Mouse (Mus musculus) lung, embryonic 16.5 days (tissue): ENCODE results near the gene Cxcr4. TPM values are rescaled to one million over a fixed set of nuclear protein-coding genes. Genes with fewer than 3 reads are reported as not detected.
A peak's percentile ranks its signal among the peaks of the same experiment; 100 is the strongest.

Experiments used
- ATAC-seq: fragments of 200-750 bp; cut with Nextera tagmentation; 2 replicates; pipeline ENCODE4 v1.8.0; 2017; ENCODE audit warnings: low read depth, mild to moderate bottlenecking, moderate library complexity
- H3K27ac ChIP-seq: fragments of 300-500 bp; sonication (generic); 2 replicates; pipeline ENCODE4 v1.5.1; 2014; ENCODE audit warnings: mild to moderate bottlenecking, control low read depth, low read length
- H3K27me3 ChIP-seq: fragments of 300-500 bp; sonication (generic); 2 replicates; pipeline ENCODE4 v1.6.1; 2014; ENCODE audit warnings: low read depth, low read length, mixed read lengths; ENCODE audit not compliant: control insufficient read depth, insufficient read depth
- H3K36me3 ChIP-seq: fragments of 300-500 bp; sonication (generic); 2 replicates; pipeline ENCODE4 v1.6.1; 2014; ENCODE audit warnings: low read length; ENCODE audit not compliant: control insufficient read depth, insufficient read depth
- H3K4me1 ChIP-seq: fragments of 300-500 bp; sonication (generic); replicated peaks from 2 replicates; pipeline ENCODE4 v1.6.1; 2014; ENCODE audit warnings: low read length, mixed read lengths; ENCODE audit not compliant: control insufficient read depth, insufficient read depth
- H3K4me2 ChIP-seq: fragments of 300-500 bp; sonication (generic); 2 replicates; pipeline ENCODE4 v1.6.1; 2014; ENCODE audit warnings: low read depth, low read length, control low read depth
- H3K4me3 ChIP-seq: fragments of 300-500 bp; sonication (generic); 2 replicates; pipeline ENCODE4 v1.5.1; 2014; ENCODE audit warnings: mild to moderate bottlenecking, low read length, control low read depth
- H3K9ac ChIP-seq: fragments of 300-500 bp; sonication (generic); 2 replicates; pipeline ENCODE4 v1.6.1; 2014; ENCODE audit warnings: low read length, control low read depth
- H3K9me3 ChIP-seq: fragments of 300-500 bp; sonication (generic); 2 replicates; pipeline ENCODE4 v1.6.1; 2016; ENCODE audit warnings: low read length; ENCODE audit not compliant: control insufficient read depth
- WGBS: fragments of 180-500 bp; shearing (Covaris S2); extraction: QIAGEN DNeasy Blood & Tissue Kit; methylation state at CpG from one replicate; pipeline ENCODE4 v1.1.7; 2014; 5-methylcytosine and 5-hydroxymethylcytosine counted together
- polyA plus RNA-seq: library from polyadenylated mRNA; unstranded; fragments of >200 nt; fragmentation: Nextera tagmentation; extraction: Ambion mirVana; gene quantifications from 2 replicates; pipeline ENCODE4 v1.2.1, GENCODE M21; 2015

Gene Cxcr4
- polyA plus RNA-seq, result 9.0 and 9.1 TPM in 2 replicates

GRCm38 (mm10) chr1:128592211-128592741, at the start of gene Cxcr4:
Gene Cxcr4, minus strand, starts transcription at chr1:128592293.
- Histone ChIP-seq H3K4me3 (peak within 1 kb of the TSS; percentile 75), H3K4me2 (peak within 1 kb of the TSS; percentile 88), H3K36me3 (peaks cover 3% of the 10 kb centered on the region), H3K27ac (peak within 1 kb of the TSS; percentile 76), H3K9ac (peak within 1 kb of the TSS; percentile 77), H3K27me3 (no peaks in the 10 kb centered on the region), H3K9me3 (no peaks in the 10 kb centered on the region), H3K4me1 (peaks cover 25% of the 10 kb centered on the region)
- WGBS, result under 1% methylated on average over 27 of the region's 27 CpGs
- ATAC-seq, result peak; percentile 88

GRCm38 (mm10) chr1:128639707-128640107, 47.6 kb upstream of the Cxcr4 start:
- 50% methylated on average over 4 of the region's 4 CpGs for WGBS

GRCm38 (mm10) chr1:128637230-128637740, 45.2 kb upstream of the Cxcr4 start:
- ATAC-seq, result no peak
- H3K27me3 ChIP-seq, result no peaks in the 10 kb centered on the region
- H3K4me3 ChIP-seq, result no peak overlapping the region
- WGBS, result 87% methylated on average over 7 of the region's 7 CpGs
- H3K4me1 ChIP-seq, result peaks cover 10% of the 10 kb centered on the region
- H3K4me2 ChIP-seq, result no peak overlapping the region
- H3K9me3 ChIP-seq, result no peaks in the 10 kb centered on the region
- no peak overlapping the region for H3K9ac ChIP-seq
- no peak overlapping the region for H3K27ac ChIP-seq
- no peaks in the 10 kb centered on the region for H3K36me3 ChIP-seq

More at GRCm38 (mm10) chr1:128639707-128640107, 47.6 kb upstream of the Cxcr4 start:
- Histone ChIP-seq H3K9me3 (no peaks in the 10 kb centered on the region), H3K4me3 (no peak overlapping the region), H3K4me1 (peaks cover 11% of the 10 kb centered on the region), H3K4me2 (no peak overlapping the region), H3K27me3 (no peaks in the 10 kb centered on the region), H3K9ac (no peak overlapping the region), H3K36me3 (no peaks in the 10 kb centered on the region), H3K27ac (no peak overlapping the region)
- ATAC-seq, result no peak

- no peak overlapping the region for H3K4me2 ChIP-seq
- ATAC-seq, result no peak; the same call in 1 of the 2 replicates
- 78% methylated on average over 10 of the region's 10 CpGs for WGBS
Observed at GRCm38 (mm10) chr1:128636258-128637229, 44.5 kb upstream of the Cxcr4 start.

GRCm38 (mm10) chr1:128633711-128634379, 41.8 kb upstream of the Cxcr4 start:
- no peaks in the 10 kb centered on the region for H3K36me3 ChIP-seq
- H3K27me3 ChIP-seq, result no peaks in the 10 kb centered on the region
- no peak overlapping the region for H3K9ac ChIP-seq
- 47% methylated on average over 6 of the region's 6 CpGs for WGBS
- no peaks in the 10 kb centered on the region for H3K9me3 ChIP-seq
- H3K27ac ChIP-seq, result no peak overlapping the region
- no peak overlapping the region for H3K4me2 ChIP-seq
- peak; percentile 86 for ATAC-seq
- H3K4me1 ChIP-seq, result peaks cover 14% of the 10 kb centered on the region
- no peak overlapping the region for H3K4me3 ChIP-seq

More at GRCm38 (mm10) chr1:128636258-128637229, 44.5 kb upstream of the Cxcr4 start:
- H3K27me3 ChIP-seq, result no peaks in the 10 kb centered on the region
- peaks cover 14% of the 10 kb centered on the region for H3K4me1 ChIP-seq
- H3K27ac ChIP-seq, result no peak overlapping the region
- H3K9ac ChIP-seq, result no peak overlapping the region
- no peak overlapping the region for H3K4me3 ChIP-seq
- no peaks in the 10 kb centered on the region for H3K9me3 ChIP-seq
- no peaks in the 10 kb centered on the region for H3K36me3 ChIP-seq

DNA sequence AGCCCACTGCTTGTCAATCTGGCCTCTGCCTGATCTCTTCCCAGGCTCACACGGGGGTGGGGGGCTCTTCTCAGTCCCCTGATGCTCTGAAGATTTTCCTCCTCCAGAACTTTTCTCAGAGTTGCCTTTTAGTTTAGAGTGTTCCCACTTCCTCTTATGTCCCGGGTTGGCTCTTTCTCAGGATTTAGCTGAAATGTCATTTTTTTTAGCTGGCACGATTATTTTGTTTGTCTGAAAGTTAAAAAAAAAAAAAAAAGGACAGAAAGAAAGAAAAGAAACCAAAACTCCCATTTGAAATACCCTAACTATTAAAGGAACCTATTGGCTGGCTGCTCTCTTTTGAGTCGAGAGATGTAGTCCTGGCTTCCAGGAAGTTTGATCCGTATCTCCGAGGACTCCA, 40.4 kb upstream of the Cxcr4 start:
- Histone ChIP-seq H3K4me2 (no peak overlapping the region), H3K36me3 (no peaks in the 10 kb centered on the region), H3K27ac (peak overlapping the region; percentile 55), H3K4me3 (no peak overlapping the region), H3K27me3 (no peaks in the 10 kb centered on the region), H3K4me1 (peaks cover 14% of the 10 kb centered on the region), H3K9me3 (no peaks in the 10 kb centered on the region), H3K9ac (no peak overlapping the region)
- 43% methylated on average over 6 of the region's 6 CpGs for whole genome bisulfite sequencing
- no peak for ATAC-seq

DNA sequence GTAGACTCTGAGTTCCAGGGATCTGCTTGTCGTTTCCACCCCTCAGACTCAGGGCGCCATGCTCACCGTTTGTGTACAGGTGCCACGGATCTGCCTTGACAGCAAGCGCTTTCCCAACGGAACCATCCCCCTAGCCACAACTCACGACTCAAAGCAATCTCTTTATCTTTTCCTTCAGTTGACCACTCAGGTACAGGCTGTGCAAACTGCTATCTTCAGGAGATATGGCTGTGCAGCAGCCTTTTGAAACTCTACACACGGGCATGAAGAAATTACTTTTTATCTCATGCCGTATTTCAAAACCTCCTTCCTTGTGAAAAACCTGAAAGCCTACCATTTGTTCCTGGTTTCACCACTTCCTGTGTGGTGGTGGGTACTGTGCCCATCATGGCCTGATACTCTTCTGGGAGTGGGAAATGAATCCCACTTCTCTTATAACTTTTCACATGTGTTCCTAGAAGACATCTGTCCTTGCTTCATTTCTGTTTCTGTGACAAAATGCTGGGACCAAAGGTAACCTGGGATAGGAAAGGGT, 34.1 kb upstream of the Cxcr4 start:
- no peak overlapping the region for H3K4me2 ChIP-seq
- no peaks in the 10 kb centered on the region for H3K9me3 ChIP-seq
- H3K27me3 ChIP-seq, result no peaks in the 10 kb centered on the region
- no peak overlapping the region for H3K9ac ChIP-seq
- H3K36me3 ChIP-seq, result no peaks in the 10 kb centered on the region
- no peak overlapping the region for H3K27ac ChIP-seq
- WGBS, result 57% methylated on average over 9 of the region's 9 CpGs
- peaks cover 2% of the 10 kb centered on the region; the same call in 1 of the 2 replicates for H3K4me1 ChIP-seq
- no peak for ATAC-seq
- H3K4me3 ChIP-seq, result no peak overlapping the region

DNA sequence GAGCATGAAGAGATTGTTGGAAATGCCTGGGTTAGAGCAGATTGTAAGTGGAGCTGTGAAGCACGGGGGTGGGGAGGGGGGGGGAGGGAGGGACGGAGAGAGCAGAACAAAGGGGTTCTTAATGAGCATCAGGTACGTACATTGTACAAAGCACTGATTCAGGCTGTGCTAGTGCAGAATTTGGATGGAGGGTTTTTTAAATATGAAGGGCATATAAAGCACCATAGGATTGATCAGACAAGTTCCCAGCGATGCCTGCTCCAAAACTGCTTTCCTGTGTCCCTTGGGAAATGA, 31.4 kb upstream of the Cxcr4 start:
- H3K36me3 ChIP-seq, result no peaks in the 10 kb centered on the region
- no peak overlapping the region for H3K4me3 ChIP-seq
- no peaks in the 10 kb centered on the region for H3K9me3 ChIP-seq
- no peak for ATAC-seq
- H3K9ac ChIP-seq, result no peak overlapping the region
- H3K27ac ChIP-seq, result 0 out of 2 replicates have a peak overlapping the region, but pooled peaks have one; percentile 10
- no peak overlapping the region for H3K4me2 ChIP-seq
- 43% methylated on average over 4 of the region's 4 CpGs for WGBS
- H3K27me3 ChIP-seq, result no peaks in the 10 kb centered on the region
- H3K4me1 ChIP-seq, result peaks cover 2% of the 10 kb centered on the region; the same call in 1 of the 2 replicates
